ENCODE assay signal across 9 mouse cellular contexts in the genomic region with DNA sequence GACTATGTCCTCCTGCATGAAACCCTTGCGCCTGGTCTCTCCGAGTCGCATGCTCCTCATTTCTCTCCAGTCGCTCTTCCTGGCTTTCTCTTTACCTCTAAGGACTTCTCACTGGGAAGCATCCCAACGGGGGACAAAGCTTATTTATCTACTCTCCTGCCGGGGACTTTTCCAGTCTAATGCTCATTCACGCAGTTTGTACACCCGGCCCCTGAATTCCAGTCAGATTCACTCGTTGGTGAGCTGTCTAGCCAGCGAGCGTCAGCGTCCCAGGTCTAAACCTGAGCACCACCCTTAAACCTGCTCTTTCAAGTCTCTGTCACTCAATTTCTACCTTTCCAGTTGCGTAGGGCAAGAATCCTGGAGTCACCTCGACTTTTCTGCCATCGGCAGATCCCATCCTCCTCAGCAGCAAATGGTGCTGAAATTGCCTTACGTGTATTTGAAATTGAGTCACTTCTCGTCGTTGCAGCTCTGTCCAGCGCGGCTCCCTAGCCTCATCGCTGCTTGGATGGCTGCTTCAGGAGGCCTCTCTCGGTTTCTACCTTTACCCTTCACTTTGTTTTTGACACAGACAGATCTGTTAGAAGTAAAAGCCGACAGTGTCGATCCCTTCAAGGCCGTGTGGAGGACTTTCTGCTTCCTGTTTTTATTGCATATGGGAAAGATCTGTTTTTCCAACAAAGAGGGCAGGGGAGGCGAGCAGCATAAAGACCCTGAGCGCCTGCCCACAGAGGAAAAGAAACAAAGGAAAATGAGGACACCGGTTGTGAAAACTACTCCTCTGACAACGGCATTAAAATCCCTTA. TPM values are rescaled to one million over a fixed set of nuclear protein-coding genes. Genes with fewer than 3 reads are reported as not detected.
DNase-seq lines count a peak whose midpoint lies in the region; ATAC-seq and TF ChIP-seq lines count a peak whose summit lies in the region.
"Had no signal": no experiment of that assay in that cellular context is flagged by ENCODE, and none has a peak within 500 bp of the region (broad histone marks: within the 10 kb centered on the region; RNA-seq: fewer than 3 reads in every experiment).

No protein-coding gene starts in this region.

- H3K27ac ChIP-seq in hindbrain, embryonic 14.5 days = no peak overlapping the region
- H3K27ac ChIP-seq in hindbrain, embryonic 12.5 days = no peak overlapping the region
- peak overlapping the region; percentile 19; the same call in 1 of the 2 replicates for H3K27ac ChIP-seq in testis, adult 2 months (ENCODE audit: control insufficient read depth, insufficient read depth, low read depth, low read length)
- H3K27ac ChIP-seq in intestine, embryonic 16.5 days (ENCODE audit: low read length) = no peak overlapping the region
- H3K27ac ChIP-seq in stomach, embryonic 16.5 days (ENCODE audit: low read length) = 0 out of 2 replicates have a peak overlapping the region, but pooled peaks have one; percentile 12
- H3K27ac ChIP-seq in forebrain, embryonic 12.5 days = no peak overlapping the region
- H3K27ac ChIP-seq: embryonic facial prominence, embryonic 15.5 days had no signal

- no peaks in the 10 kb centered on the region for H3K27me3 ChIP-seq in hindbrain, embryonic 14.5 days (ENCODE audit: control insufficient read depth, insufficient read depth, low read length)
- no peaks in the 10 kb centered on the region for H3K27me3 ChIP-seq in hindbrain, embryonic 12.5 days
- H3K27me3 ChIP-seq in testis, adult 2 months (ENCODE audit: control insufficient read depth, insufficient read depth, low read length) = no peaks in the 10 kb centered on the region
- no peaks in the 10 kb centered on the region for H3K27me3 ChIP-seq in intestine, embryonic 16.5 days (replicated peaks; ENCODE audit: control insufficient read depth, insufficient read depth, low read length)
- no peaks in the 10 kb centered on the region for H3K27me3 ChIP-seq in stomach, embryonic 16.5 days (ENCODE audit: control insufficient read depth, insufficient read depth, low read length)
- no peaks in the 10 kb centered on the region for H3K27me3 ChIP-seq in forebrain, embryonic 12.5 days
- H3K27me3 ChIP-seq: embryonic facial prominence, embryonic 15.5 days had no signal

- H3K4me2 ChIP-seq in hindbrain, embryonic 14.5 days (replicated peaks) = 0 out of 2 replicates have a peak overlapping the region, but pooled peaks have one; percentile 17
- no peak overlapping the region; the same call in 1 of the 2 replicates for H3K4me2 ChIP-seq in hindbrain, embryonic 12.5 days (replicated peaks)
- peak overlapping the region; percentile 7 for H3K4me2 ChIP-seq in intestine, embryonic 16.5 days (ENCODE audit: low read depth, low read length)
- H3K4me2 ChIP-seq in stomach, embryonic 16.5 days (ENCODE audit: low read depth, low read length) = 0 out of 2 replicates have a peak overlapping the region, but pooled peaks have one; percentile 9
- H3K4me2 ChIP-seq in forebrain, embryonic 12.5 days = no peak overlapping the region
- H3K4me2 ChIP-seq: embryonic facial prominence, embryonic 15.5 days had no signal

- no peaks in the 10 kb centered on the region for H3K9me3 ChIP-seq in hindbrain, embryonic 14.5 days (ENCODE audit: control insufficient read depth, low read length)
- no peaks in the 10 kb centered on the region for H3K9me3 ChIP-seq in hindbrain, embryonic 12.5 days (replicated peaks)
- no peaks in the 10 kb centered on the region for H3K9me3 ChIP-seq in intestine, embryonic 16.5 days (ENCODE audit: control insufficient read depth, low read length)
- H3K9me3 ChIP-seq in stomach, embryonic 16.5 days (replicated peaks; ENCODE audit: control insufficient read depth, low read length) = no peaks in the 10 kb centered on the region
- no peaks in the 10 kb centered on the region for H3K9me3 ChIP-seq in forebrain, embryonic 12.5 days
- H3K9me3 ChIP-seq: embryonic facial prominence, embryonic 15.5 days had no signal

- H3K4me3 ChIP-seq in hindbrain, embryonic 14.5 days (replicated peaks; ENCODE audit: low read length) = no peak overlapping the region
- H3K4me3 ChIP-seq in hindbrain, embryonic 12.5 days = no peak overlapping the region
- H3K4me3 ChIP-seq in testis, adult 2 months (ENCODE audit: control insufficient read depth, low read depth, low read length) = no peak overlapping the region
- no peak overlapping the region; the same call in 1 of the 2 replicates for H3K4me3 ChIP-seq in intestine, embryonic 16.5 days (ENCODE audit: low read length)
- no peak overlapping the region for H3K4me3 ChIP-seq in stomach, embryonic 16.5 days (replicated peaks; ENCODE audit: low read length)
- H3K4me3 ChIP-seq in forebrain, embryonic 12.5 days (replicated peaks) = no peak overlapping the region
- H3K4me3 ChIP-seq: embryonic facial prominence, embryonic 15.5 days had no signal

- no peak for ATAC-seq in hindbrain, embryonic 14.5 days (ENCODE audit: low FRiP score)
- ATAC-seq in hindbrain, embryonic 12.5 days (ENCODE audit: low FRiP score) = no peak
- no peak for ATAC-seq in intestine, embryonic 16.5 days
- ATAC-seq in stomach, embryonic 16.5 days (ENCODE audit: insufficient read depth, low FRiP score) = no peak
- no peak for ATAC-seq in forebrain, embryonic 12.5 days (ENCODE audit: low FRiP score)

- TF ChIP-seq POLR2A in testis, adult 2 months (IDR thresholded peaks at IDR 0.05; ENCODE audit: control insufficient read depth, low read depth, low read length) = no peak

- DNase-seq in hindbrain, embryonic 14.5 days (ENCODE audit: low spot score) = no peak
- DNase-seq in testis, postnatal 10 days (ENCODE audit: low spot score) = no peak
- DNase-seq in spleen, adult 12 weeks (ENCODE audit: low spot score) = no peak

- H3K9ac ChIP-seq in hindbrain, embryonic 14.5 days = no peak overlapping the region
- no peak overlapping the region; the same call in 1 of the 2 replicates for H3K9ac ChIP-seq in hindbrain, embryonic 12.5 days
- 0 out of 2 replicates have a peak overlapping the region, but pooled peaks have one; percentile 24 for H3K9ac ChIP-seq in intestine, embryonic 16.5 days (ENCODE audit: low read depth, low read length)
- H3K9ac ChIP-seq in stomach, embryonic 16.5 days (ENCODE audit: low read length) = 0 out of 2 replicates have a peak overlapping the region, but pooled peaks have one; percentile 22
- no peak overlapping the region for H3K9ac ChIP-seq in forebrain, embryonic 12.5 days
- H3K9ac ChIP-seq: embryonic facial prominence, embryonic 15.5 days had no signal

- 56% methylated on average over 29 of the region's 29 CpGs for WGBS in hindbrain, embryonic 14.5 days
- WGBS in hindbrain, embryonic 12.5 days = 64% methylated on average over 29 of the region's 29 CpGs
- 59% methylated on average over 29 of the region's 29 CpGs for WGBS in intestine, embryonic 16.5 days
- 64% methylated on average over 29 of the region's 29 CpGs for WGBS in stomach, embryonic 16.5 days
- 54% methylated on average over 29 of the region's 29 CpGs for WGBS in forebrain, embryonic 12.5 days

- peaks cover 7% of the 10 kb centered on the region; the same call in 1 of the 2 replicates for H3K4me1 ChIP-seq in hindbrain, embryonic 14.5 days (replicated peaks; ENCODE audit: control insufficient read depth, insufficient read depth, low read length)
- H3K4me1 ChIP-seq in hindbrain, embryonic 12.5 days = peaks cover 13% of the 10 kb centered on the region
- no peaks in the 10 kb centered on the region for H3K4me1 ChIP-seq in testis, adult 2 months (ENCODE audit: control insufficient read depth, insufficient read depth, low read length)
- peaks cover 49% of the 10 kb centered on the region for H3K4me1 ChIP-seq in intestine, embryonic 16.5 days (ENCODE audit: control insufficient read depth, insufficient read depth, low read length)
- peaks cover 25% of the 10 kb centered on the region for H3K4me1 ChIP-seq in stomach, embryonic 16.5 days (ENCODE audit: control insufficient read depth, insufficient read depth, low read length)
- peaks cover 14% of the 10 kb centered on the region for H3K4me1 ChIP-seq in forebrain, embryonic 12.5 days

- no peak for TF ChIP-seq CTCF in testis, adult 2 months (IDR thresholded peaks at IDR 0.05; ENCODE audit: control insufficient read depth, insufficient read depth, insufficient replicate concordance, low read depth, low read length)

- no peaks in the 10 kb centered on the region for H3K36me3 ChIP-seq in hindbrain, embryonic 14.5 days (replicated peaks; ENCODE audit: control insufficient read depth, insufficient read depth)
- H3K36me3 ChIP-seq in hindbrain, embryonic 12.5 days = no peaks in the 10 kb centered on the region
- no peaks in the 10 kb centered on the region for H3K36me3 ChIP-seq in testis, adult 2 months (ENCODE audit: control insufficient read depth, insufficient read depth, low read length)
- H3K36me3 ChIP-seq in intestine, embryonic 16.5 days (ENCODE audit: control insufficient read depth, insufficient read depth, low read length) = no peaks in the 10 kb centered on the region
- H3K36me3 ChIP-seq in stomach, embryonic 16.5 days (ENCODE audit: control insufficient read depth, insufficient read depth, low read length) = no peaks in the 10 kb centered on the region
- no peaks in the 10 kb centered on the region for H3K36me3 ChIP-seq in forebrain, embryonic 12.5 days (replicated peaks)
- H3K36me3 ChIP-seq: embryonic facial prominence, embryonic 15.5 days had no signal

RNA-seq across cellular contexts. Expression of gene Lnx2, which starts 24.7 kb away (rescaled TPM):
- 5.0 and 5.6 TPM in 2 replicates for polyA plus RNA-seq in hindbrain, embryonic 14.5 days (2014; fragmentation: Nextera tagmentation; extraction: Ambion mirVana)
- 8.8 and 9.4 TPM in 2 replicates for polyA plus RNA-seq in hindbrain, embryonic 12.5 days (2016; fragmentation: Nextera tagmentation; extraction: Ambion mirVana)
- polyA plus RNA-seq in testis, adult 2 months (2012; rRNA removed) = 9.5 and 10.8 TPM in 2 replicates
- 15.2 and 16.6 TPM in 2 replicates for polyA plus RNA-seq in intestine, embryonic 16.5 days (2015; fragmentation: Nextera tagmentation; extraction: Ambion mirVana)
- polyA plus RNA-seq in stomach, embryonic 16.5 days (2015; fragmentation: Nextera tagmentation; extraction: Ambion mirVana) = 18.3 and 20.5 TPM in 2 replicates
- 7.4 and 7.7 TPM in 2 replicates for polyA plus RNA-seq in forebrain, embryonic 12.5 days (2016; fragmentation: Nextera tagmentation; extraction: Ambion mirVana)

RNA-seq across cellular contexts. Expression of gene Polr1d, which starts 25.1 kb away (rescaled TPM):
- 109 and 113 TPM in 2 replicates for polyA plus RNA-seq in hindbrain, embryonic 14.5 days (2014; fragmentation: Nextera tagmentation; extraction: Ambion mirVana)
- polyA plus RNA-seq in hindbrain, embryonic 12.5 days (2016; fragmentation: Nextera tagmentation; extraction: Ambion mirVana) = 95.1 and 98.0 TPM in 2 replicates
- polyA plus RNA-seq in testis, adult 2 months (2012; rRNA removed) = 136 and 138 TPM in 2 replicates
- 136 and 151 TPM in 2 replicates for polyA plus RNA-seq in intestine, embryonic 16.5 days (2015; fragmentation: Nextera tagmentation; extraction: Ambion mirVana)
- 142 and 145 TPM in 2 replicates for polyA plus RNA-seq in stomach, embryonic 16.5 days (2015; fragmentation: Nextera tagmentation; extraction: Ambion mirVana)
- polyA plus RNA-seq in forebrain, embryonic 12.5 days (2016; fragmentation: Nextera tagmentation; extraction: Ambion mirVana) = 96.9 and 99.6 TPM in 2 replicates

Comparison
In these comparisons a context has a peak if more than half of its experiments do, and no peak if none do; other contexts are left out.
1. H3K4me2 ChIP-seq: peak in hindbrain, embryonic 14.5 days (single experiment), intestine, embryonic 16.5 days (single experiment) and stomach, embryonic 16.5 days (single experiment); none in hindbrain, embryonic 12.5 days (single experiment) and forebrain, embryonic 12.5 days (single experiment).
2. H3K27ac ChIP-seq: peak in testis, adult 2 months (single experiment) and stomach, embryonic 16.5 days (single experiment); none in hindbrain, embryonic 14.5 days (single experiment), hindbrain, embryonic 12.5 days (single experiment), intestine, embryonic 16.5 days (single experiment) and forebrain, embryonic 12.5 days (single experiment).
3. H3K9ac ChIP-seq: peak in intestine, embryonic 16.5 days (single experiment) and stomach, embryonic 16.5 days (single experiment); none in hindbrain, embryonic 14.5 days (single experiment), hindbrain, embryonic 12.5 days (single experiment) and forebrain, embryonic 12.5 days (single experiment).